Mouse (Mus musculus): Measurements from ENCODE around the gene Mrgpre. TPM values are rescaled to one million over a fixed set of nuclear protein-coding genes. Genes with fewer than 3 reads are reported as not detected.

Gene Mrgpre
- polyA plus RNA-seq, 1 experiment, result 0.28 TPM

DNA sequence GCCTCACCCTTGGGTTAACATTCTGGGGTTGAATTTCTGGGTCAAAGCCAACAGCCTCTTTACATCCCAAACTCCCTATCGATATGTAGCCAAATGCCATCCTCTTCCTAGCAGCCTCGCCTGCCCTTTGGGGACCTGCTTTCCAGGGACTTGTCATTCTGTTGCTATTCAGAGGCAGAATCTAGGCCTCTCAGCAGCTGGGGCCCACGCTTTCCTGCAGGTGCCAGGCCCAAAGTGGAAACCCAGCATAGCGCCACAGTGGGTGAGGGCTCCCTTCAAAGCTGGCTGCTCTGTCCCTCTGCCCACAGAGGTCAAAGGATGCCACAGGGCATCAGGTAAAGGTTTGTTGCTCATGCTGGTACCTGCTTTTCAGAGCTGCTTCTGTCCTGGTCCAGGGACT is 50.6 kb downstream of the Mrgpre start:
- Histone ChIP-seq H3K27ac (replicated peaks; ENCODE audit: low read depth, low read length) (no peak overlapping the region), H3K4me3 (ENCODE audit: insufficient read depth, low read depth, low read length) (no peak overlapping the region), H3K4me1 (ENCODE audit: control insufficient read depth, insufficient read depth, insufficient read length, low read length) (peaks cover 11% of the 10 kb centered on the region)

DNA sequence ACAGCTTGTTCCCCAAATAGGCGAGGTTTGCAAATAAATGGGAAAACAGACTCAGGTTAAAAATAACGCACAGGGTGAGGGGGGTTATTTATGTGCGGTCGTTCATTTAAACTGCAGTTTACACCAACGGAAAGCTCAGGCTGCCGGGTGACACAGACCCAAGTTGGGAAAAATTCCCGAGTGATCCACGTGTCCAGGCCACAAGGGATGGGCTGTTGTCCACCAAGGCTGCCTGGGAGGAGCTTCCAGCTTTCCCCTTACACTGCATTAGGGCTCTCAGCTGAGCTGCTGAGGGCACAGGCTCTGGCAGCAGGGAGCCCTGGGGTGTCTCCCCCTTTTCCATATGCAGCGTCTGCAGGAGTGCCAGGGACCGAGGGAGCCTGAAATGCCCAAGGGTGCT is 54.4 kb downstream of the Mrgpre start:
- H3K4me3 ChIP-seq (ENCODE audit: insufficient read depth, low read depth, low read length), result no peak overlapping the region
- no peak overlapping the region for H3K27ac ChIP-seq (replicated peaks; ENCODE audit: low read depth, low read length)
- H3K4me1 ChIP-seq (ENCODE audit: control insufficient read depth, insufficient read depth, insufficient read length, low read length), result peaks cover 13% of the 10 kb centered on the region

Other genes with a start within 250 kb of the Mrgpre start
- gene Nap1l4, start 235.4 kb downstream of the Mrgpre start, polyA plus RNA-seq (2012; ENCODE audit: insufficient read depth, insufficient read length, missing spikeins), result 119 and 172 TPM in 2 replicates
- gene Cars, start 184.4 kb downstream of the Mrgpre start, polyA plus RNA-seq (2012; ENCODE audit: insufficient read depth, insufficient read length, missing spikeins), result 15.3 and 38.5 TPM in 2 replicates
- not detected in 2 replicates for gene Tnfrsf26, start 155.8 kb downstream of the Mrgpre start, polyA plus RNA-seq (2012; ENCODE audit: insufficient read depth, insufficient read length, missing spikeins)
- 2.8 and 5.9 TPM in 2 replicates for gene Tnfrsf22, start 134.8 kb downstream of the Mrgpre start, polyA plus RNA-seq (2012; ENCODE audit: insufficient read depth, insufficient read length, missing spikeins)
- gene Tnfrsf23, start 98.6 kb downstream of the Mrgpre start, polyA plus RNA-seq (2012; ENCODE audit: insufficient read depth, insufficient read length, missing spikeins), result 3.4 and 8.6 TPM in 2 replicates
- 7.8 and 12.1 TPM in 2 replicates for gene Osbpl5, start 27.5 kb downstream of the Mrgpre start, polyA plus RNA-seq (2012; ENCODE audit: insufficient read depth, insufficient read length, missing spikeins)
- not detected in 2 replicates for gene Mrgprg, start 17.5 kb downstream of the Mrgpre start, polyA plus RNA-seq (2012; ENCODE audit: insufficient read depth, insufficient read length, missing spikeins)
- gene Nadsyn1, start 38.3 kb upstream of the Mrgpre start, polyA plus RNA-seq (2012; ENCODE audit: insufficient read depth, insufficient read length, missing spikeins), result 5.4 and 8.2 TPM in 2 replicates
- gene Dhcr7, start 38.6 kb upstream of the Mrgpre start, polyA plus RNA-seq (2012; ENCODE audit: insufficient read depth, insufficient read length, missing spikeins), result 23.0 and 25.9 TPM in 2 replicates
- gene Gm498, start 82.3 kb upstream of the Mrgpre start, polyA plus RNA-seq (2012; ENCODE audit: insufficient read depth, insufficient read length, missing spikeins), result not detected in 2 replicates
- not detected in 2 replicates for gene Shank2, start 217.4 kb upstream of the Mrgpre start, polyA plus RNA-seq (2012; ENCODE audit: insufficient read depth, insufficient read length, missing spikeins)